Mouse (Mus musculus): Measurements from ENCODE around the gene Gm867.

Gene Gm867

GRCm38 (mm10) chr10:75897373-75897772 is 43.1 kb downstream of the Gm867 start:
- peak in 1 of 2 experiments; percentile 58 for DNase-seq (ENCODE audit: low spot score in 2 of 2)

DNA sequence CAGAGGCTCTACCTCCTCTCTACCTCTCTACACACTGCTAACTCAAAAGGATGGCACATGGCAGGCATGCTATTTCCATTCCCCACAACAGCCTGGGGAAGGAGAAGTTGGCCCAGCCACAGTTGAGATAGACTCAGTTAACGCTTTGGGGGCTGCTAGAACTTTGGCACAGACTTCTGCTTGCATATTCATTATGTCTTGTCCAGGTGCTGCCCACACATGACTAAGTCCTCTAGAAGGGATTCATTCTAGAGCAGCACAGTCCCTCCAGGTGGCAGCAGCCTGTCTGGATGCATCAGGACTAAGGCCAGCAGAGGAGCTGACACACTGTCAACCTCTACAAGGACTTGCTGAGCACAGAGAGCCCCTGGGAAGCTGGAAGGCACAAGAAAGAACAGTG is 44.3 kb downstream of the Gm867 start:
- DNase-seq (ENCODE audit: low spot score in 2 of 2): no peak

DNA sequence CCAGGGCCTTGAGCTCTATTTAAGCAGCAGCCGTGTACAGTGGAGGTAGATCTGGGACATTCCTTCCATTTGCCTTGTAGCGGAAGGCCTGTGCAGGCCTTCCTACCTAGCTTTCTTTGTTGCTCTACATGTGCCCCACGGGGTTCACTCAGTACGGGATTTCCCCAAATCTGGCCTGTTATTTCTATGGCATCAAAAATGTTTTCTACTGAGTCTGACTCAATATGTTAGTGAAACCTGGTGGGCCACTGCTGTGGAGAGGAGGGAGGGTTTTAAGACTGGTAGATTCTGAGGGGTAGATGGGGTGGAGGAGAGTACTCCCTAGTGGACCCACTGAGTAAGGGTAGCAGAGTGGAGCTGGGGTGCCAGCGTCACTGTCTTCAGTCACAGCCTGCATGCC is 44.7 kb downstream of the Gm867 start:
- DNase-seq (ENCODE audit: low spot score in 2 of 2): no peak

- no peak for DNase-seq (ENCODE audit: low spot score in 2 of 2)
Measured at GRCm38 (mm10) chr10:75894601-75895000, 45.9 kb downstream of the Gm867 start.

GRCm38 (mm10) chr10:75893089-75893750 is 47.3 kb downstream of the Gm867 start, which contains the start of gene Derl3:
TSS of gene Derl3 (plus strand) at chr10:75893413.
- DNase-seq (ENCODE audit: low spot score in 2 of 2): peak; percentile 93 to 98

DNA sequence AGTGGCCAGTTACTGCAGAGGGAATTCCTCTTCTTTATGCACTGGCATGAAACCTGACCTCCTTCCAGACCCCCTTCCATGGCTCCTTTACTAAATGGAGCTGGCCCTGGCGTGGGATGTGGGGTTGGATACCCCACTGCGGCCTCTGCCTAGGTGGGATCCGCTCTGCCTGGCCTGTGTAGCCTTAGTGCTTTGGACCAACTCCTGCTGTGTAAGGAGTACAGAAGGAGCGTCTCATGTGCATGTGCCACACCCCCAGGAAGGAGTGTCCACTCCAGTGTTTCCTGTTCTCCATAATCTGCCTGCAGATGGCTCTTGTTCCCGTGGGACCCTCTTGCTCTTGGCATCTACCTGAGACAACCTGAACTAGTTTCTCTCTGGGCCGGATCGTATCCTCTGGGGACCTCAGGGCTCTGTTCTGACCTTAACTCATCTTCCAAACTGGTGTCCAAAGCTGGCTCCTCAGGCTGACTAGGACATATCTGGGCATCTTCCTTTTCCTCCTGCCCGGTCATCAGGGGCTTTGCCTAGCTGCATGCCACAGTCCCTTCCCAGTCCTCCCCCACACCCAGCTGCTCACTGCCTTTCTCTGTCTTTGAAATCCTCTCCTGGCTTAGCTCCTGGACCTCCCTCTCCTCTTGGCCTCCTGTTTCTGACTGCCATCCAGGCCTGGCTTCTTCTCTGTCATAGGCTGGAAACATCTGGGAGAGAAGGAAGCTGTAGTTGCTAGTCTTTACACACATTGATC is 50.9 kb downstream of the Gm867 start:
- DNase-seq (ENCODE audit: low spot score in 2 of 2): no peak
